Mouse (Mus musculus) CH12.LX (cell line): ENCODE data around the gene Bpgm. TPM values are rescaled to one million over a fixed set of nuclear protein-coding genes. Genes with fewer than 3 reads are reported as not detected.

ENCODE experiments used
- DNase-seq: peaks from one replicate; pipeline ENCODE4 v3.0.0-alpha.2; 2013; ENCODE audit errors: extremely low read depth
- H3K27ac ChIP-seq: 2 replicates; pipeline ENCODE4 v1.5.1; 2012; ENCODE audit warnings: low read depth, mild to moderate bottlenecking, control low read depth, moderate library complexity; ENCODE audit not compliant: insufficient read depth
- H3K27me3 ChIP-seq: replicated peaks from 2 replicates; pipeline ENCODE3; 2012; ENCODE audit warnings: inconsistent platforms
- H3K36me3 ChIP-seq, 2 experiments: replicated peaks in 1 of 2; 2 replicates each; pipeline versions ENCODE3 to v1.6.1; 2012; ENCODE audit warnings: inconsistent platforms in 1 of 2, low read length in 1 of 2, mild to moderate bottlenecking in 1 of 2, mixed read lengths in 1 of 2, moderate library complexity in 1 of 2; ENCODE audit not compliant: control insufficient read depth in 1 of 2, insufficient read depth in 1 of 2
- H3K4me1 ChIP-seq, 2 experiments: 2 replicates each; pipeline ENCODE4 v1.6.1; 2012; ENCODE audit warnings: inconsistent platforms in 1 of 2, moderate library complexity in 1 of 2; ENCODE audit not compliant: insufficient read depth in 2 of 2, control insufficient read depth in 1 of 2
- H3K4me2 ChIP-seq: 2 replicates; pipeline ENCODE4 v1.6.1; 2012; ENCODE audit warnings: low read depth, mild to moderate bottlenecking, control low read depth; ENCODE audit not compliant: poor library complexity, insufficient read depth, severe bottlenecking
- H3K4me3 ChIP-seq, 3 experiments: fragments of 150-350 bp in 1 of 3; sonication (generic) in 1 of 3; replicated peaks in 1 of 3; 2 replicates each; pipeline versions ENCODE3 to v1.5.1; 2011 to 2012; ENCODE audit warnings: low read depth in 2 of 3, low read length in 2 of 3, mild to moderate bottlenecking in 2 of 3, moderate library complexity in 2 of 3, control low read depth in 1 of 3, improper control_type of control experiment in 1 of 3, inconsistent platforms in 1 of 3, mixed read lengths in 1 of 3; ENCODE audit not compliant: poor library complexity in 1 of 3
- H3K79me2 ChIP-seq: replicated peaks from 2 replicates; pipeline ENCODE4 v1.6.1; 2012; ENCODE audit warnings: mild to moderate bottlenecking, moderate library complexity; ENCODE audit not compliant: control insufficient read depth, poor library complexity, insufficient read depth, severe bottlenecking; ENCODE audit errors: extremely low read depth
- H3K9ac ChIP-seq: 2 replicates; pipeline ENCODE4 v1.6.1; 2012; ENCODE audit warnings: low read depth, mild to moderate bottlenecking, control low read depth, moderate library complexity; ENCODE audit not compliant: insufficient read depth
- H3K9me3 ChIP-seq: replicated peaks from 2 replicates; pipeline ENCODE3; 2012; ENCODE audit warnings: low read length, inconsistent platforms, mixed read lengths
- BHLHE40 ChIP-seq: IDR thresholded peaks from 2 replicates; pipeline ENCODE4 v1.6.1; 2011; ENCODE audit warnings: mild to moderate bottlenecking, low read depth, low read length, improper control_type of control experiment
- CHD1 ChIP-seq: IDR thresholded peaks from 2 replicates; pipeline ENCODE4 v1.6.1; 2012; ENCODE audit warnings: low read depth, low read length, improper control_type of control experiment, inconsistent platforms
- CTCF ChIP-seq, 2 experiments: IDR thresholded peaks in 1 of 2; conservative IDR thresholded peaks in 1 of 2; 2 replicates each; pipeline ENCODE4 v1.5.1; 2011 to 2012; ENCODE audit warnings: low read depth in 2 of 2, low read length in 2 of 2, improper control_type of control experiment in 1 of 2, inconsistent platforms in 1 of 2, mild to moderate bottlenecking in 1 of 2, moderate library complexity in 1 of 2
- EP300 ChIP-seq: IDR thresholded peaks from 2 replicates; pipeline ENCODE4 v1.6.1; 2011; ENCODE audit warnings: low read length, improper control_type of control experiment
- ETS1 ChIP-seq: conservative IDR thresholded peaks from 2 replicates; pipeline ENCODE4 v1.6.1; 2012; ENCODE audit warnings: low read depth, mild to moderate bottlenecking, inconsistent platforms, low read length, improper control_type of control experiment, moderate library complexity
- GABPA ChIP-seq: IDR thresholded peaks from 2 replicates; pipeline ENCODE4 v1.6.1; 2012; ENCODE audit warnings: low read depth, low read length, improper control_type of control experiment, inconsistent platforms; ENCODE audit not compliant: insufficient replicate concordance
- JUN ChIP-seq: IDR thresholded peaks from 2 replicates; pipeline ENCODE4 v1.6.1; 2011; ENCODE audit warnings: low read depth, mild to moderate bottlenecking, low read length, improper control_type of control experiment, moderate library complexity; ENCODE audit not compliant: insufficient read depth
- JUND ChIP-seq: conservative IDR thresholded peaks from 2 replicates; pipeline ENCODE4 v1.6.1; 2011; ENCODE audit warnings: low read depth, low read length, improper control_type of control experiment
- MAX ChIP-seq: IDR thresholded peaks from 2 replicates; pipeline ENCODE4 v1.6.1; 2011; ENCODE audit warnings: low read length, improper control_type of control experiment
- MEF2A ChIP-seq: IDR thresholded peaks from 2 replicates; pipeline ENCODE4 v1.6.1; 2014; ENCODE audit warnings: low read depth, mild to moderate bottlenecking, inconsistent platforms, low read length, improper control_type of control experiment, borderline replicate concordance
- MYC ChIP-seq: IDR thresholded peaks from 2 replicates; pipeline ENCODE4 v1.6.1; 2011; ENCODE audit warnings: low read depth, mild to moderate bottlenecking, improper control_type of control experiment, low read length
- NELFE ChIP-seq: IDR thresholded peaks from 2 replicates; pipeline ENCODE4 v1.6.1; 2011; ENCODE audit warnings: low read depth, low read length, improper control_type of control experiment
- NRF1 ChIP-seq: IDR thresholded peaks from 2 replicates; pipeline ENCODE4 v1.6.1; 2014; ENCODE audit warnings: low read depth, mild to moderate bottlenecking, inconsistent platforms, low read length, improper control_type of control experiment, moderate library complexity
- PAX5 ChIP-seq: IDR thresholded peaks from 2 replicates; pipeline ENCODE4 v1.6.1; 2012; ENCODE audit warnings: low read length, inconsistent platforms, mixed read lengths
- POLR2AphosphoS2 ChIP-seq: IDR thresholded peaks from 2 replicates; pipeline ENCODE4 v1.6.1; 2011; ENCODE audit warnings: low read depth, low read length, improper control_type of control experiment
- RAD21 ChIP-seq: IDR thresholded peaks from 2 replicates; pipeline ENCODE4 v1.6.1; 2011; ENCODE audit warnings: low read depth, mild to moderate bottlenecking, low read length, improper control_type of control experiment, moderate library complexity
- SIN3A ChIP-seq: IDR thresholded peaks from 2 replicates; pipeline ENCODE4 v1.6.1; 2012; ENCODE audit warnings: low read length, improper control_type of control experiment, inconsistent platforms
- SMC3 ChIP-seq: IDR thresholded peaks from 2 replicates; pipeline ENCODE4 v1.6.1; 2011; ENCODE audit warnings: low read depth, low read length, improper control_type of control experiment
- TBP ChIP-seq: conservative IDR thresholded peaks from 2 replicates; pipeline ENCODE4 v1.6.1; 2011; ENCODE audit warnings: low read depth, low read length, improper control_type of control experiment
- TCF12 ChIP-seq: IDR thresholded peaks from 2 replicates; pipeline ENCODE4 v1.6.1; 2014; ENCODE audit warnings: low read depth, mild to moderate bottlenecking, inconsistent platforms, low read length, improper control_type of control experiment
- UBTF ChIP-seq: IDR thresholded peaks from 2 replicates; pipeline ENCODE4 v1.6.1; 2012; ENCODE audit warnings: low read depth, mild to moderate bottlenecking, inconsistent platforms, low read length, improper control_type of control experiment, moderate library complexity
- USF1 ChIP-seq: IDR thresholded peaks from 2 replicates; pipeline ENCODE4 v1.6.1; 2014; ENCODE audit warnings: low read depth, mild to moderate bottlenecking, inconsistent platforms, low read length, improper control_type of control experiment
- USF2 ChIP-seq: conservative IDR thresholded peaks from 2 replicates; pipeline ENCODE4 v1.6.1; 2011; ENCODE audit warnings: low read depth, low read length, improper control_type of control experiment
- ZC3H11A ChIP-seq: IDR thresholded peaks from 2 replicates; pipeline ENCODE4 v1.6.1; 2012; ENCODE audit warnings: low read depth, mild to moderate bottlenecking, inconsistent platforms, low read length, improper control_type of control experiment
- ZKSCAN1 ChIP-seq: IDR thresholded peaks from 2 replicates; pipeline ENCODE4 v1.6.1; 2012; ENCODE audit warnings: low read depth, inconsistent platforms, low read length, improper control_type of control experiment, borderline replicate concordance
- ZMIZ1 ChIP-seq: IDR thresholded peaks from 2 replicates; pipeline ENCODE4 v1.6.1; 2012; ENCODE audit warnings: low read depth, mild to moderate bottlenecking, inconsistent platforms, low read length, improper control_type of control experiment
- dilution Hi-C: fragments of 300-500 bp; cut with MboI; formaldehyde crosslinking; loops from 2 replicates; pipeline ENCODE4 v1.14.3; 2020; ENCODE audit warnings: low sequenced_read_pairs; ENCODE audit not compliant: extremely low pct_unique_long_range_greater_than_20kb, extremely low pct_ligation_motif_present
- in situ Hi-C: fragments of 300-500 bp; cut with MboI; formaldehyde crosslinking; loops from 3 replicates; pipeline ENCODE4 v1.14.3; 2019; ENCODE audit warnings: low sequenced_read_pairs, low pct_ligation_motif_present, low pct_unique_long_range_greater_than_20kb, mixed read lengths
- polyA plus RNA-seq: library from polyadenylated mRNA; unstranded; fragments of >175 nt; gene quantifications from 2 replicates; pipeline ENCODE4 v1.2.1, GENCODE M21; 2012; ENCODE audit warnings: low read depth; ENCODE audit not compliant: insufficient read length
- total RNA-seq, 2 experiments: library from RNA; depleted of rRNA; stranded (reverse); fragments of 300-350 nt in 1 of 2; fragments of >200 nt in 1 of 2; gene quantifications; 2 replicates each; pipeline ENCODE4 v1.2.3; 2012 to 2014

Bpgm gene
- total and polyA plus RNA-seq, 3 experiments: 10.8 to 12.7 (median 10.9) TPM

DNA sequence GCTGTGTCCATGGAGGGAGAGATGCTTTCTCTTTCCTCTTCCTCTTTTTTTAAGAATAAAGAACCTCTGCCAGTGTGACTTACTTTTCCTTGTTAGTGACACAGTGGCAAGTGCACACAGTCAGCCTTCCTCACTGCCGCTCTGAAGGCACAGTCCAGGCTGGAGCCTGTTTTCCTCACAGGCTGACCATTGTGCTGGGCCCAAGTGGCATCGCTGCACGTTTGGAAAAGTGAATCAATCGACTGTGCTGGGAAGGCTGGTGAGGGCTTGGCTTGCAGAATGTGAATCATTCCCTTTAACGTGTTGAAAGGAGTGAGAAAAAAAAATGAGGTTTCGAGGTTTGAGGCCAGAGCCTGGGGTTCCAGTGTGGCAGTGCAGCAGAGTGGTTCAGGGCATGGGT is 5.3 kb downstream of the Bpgm start:
- Histone ChIP-seq H3K27ac (no peak overlapping the region), H3K4me2 (no peak overlapping the region), H3K36me3 (peaks cover 0 to 7% of the 10 kb centered on the region in 2 experiments)
- TF ChIP-seq NRF1 (no peak), CTCF (conservative IDR thresholded peaks at IDR 0.05 in 1 of 2, IDR thresholded peaks at IDR 0.05 in 1 of 2; ENCODE audit: low read depth in 2 of 2, low read length in 2 of 2) (no peak), ZMIZ1 (no peak), SMC3 (no peak), JUN (no peak), UBTF (no peak), BHLHE40 (no peak), SIN3A (no peak), USF2 (no peak), MEF2A (no peak), ZKSCAN1 (no peak), JUND (no peak), NELFE (no peak), ZC3H11A (no peak), MAX (no peak), GABPA (no peak), RAD21 (no peak), CHD1 (no peak), ETS1 (no peak), TCF12 (no peak)
- TF ChIP-seq, all 38 proteins: peak for 0
- dilution Hi-C loops (no loop called here), in situ Hi-C loops (no loop called here)
- no peak overlapping the region for H3K4me3 ChIP-seq
- H3K79me2 ChIP-seq: peaks cover 4% of the 10 kb centered on the region; the same call in 1 of the 2 replicates
- H3K27me3 ChIP-seq: no peaks in the 10 kb centered on the region
- H3K9ac ChIP-seq: no peak overlapping the region
- DNase-seq: no peak
- no peaks in the 10 kb centered on the region for H3K9me3 ChIP-seq
- peaks cover 13 to 42% of the 10 kb centered on the region in 2 experiments for H3K4me1 ChIP-seq

DNA sequence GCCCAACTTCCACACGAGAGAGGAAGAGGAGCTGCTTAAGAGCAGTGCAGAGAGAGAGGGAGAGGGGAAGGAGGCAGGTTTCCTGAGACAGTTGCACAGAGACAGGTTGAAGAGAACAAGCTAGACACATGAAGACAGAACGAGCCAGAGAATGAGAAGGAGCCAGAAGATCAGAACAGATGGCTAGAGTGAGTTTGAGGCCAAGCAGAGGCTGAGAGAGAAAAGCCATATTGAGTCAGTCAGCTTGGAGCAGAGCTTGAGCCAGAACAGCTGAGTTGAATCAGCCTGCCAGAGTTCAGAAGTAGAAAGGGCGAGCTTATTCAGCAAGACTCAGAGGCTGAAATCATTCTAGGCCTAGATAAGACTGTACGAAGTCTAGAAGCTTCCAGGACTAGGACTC is 6.8 kb downstream of the Bpgm start:
- TF ChIP-seq SIN3A (no peak), PAX5 (no peak), GABPA (no peak), CTCF (conservative IDR thresholded peaks at IDR 0.05 in 1 of 2, IDR thresholded peaks at IDR 0.05 in 1 of 2; ENCODE audit: low read depth in 2 of 2, low read length in 2 of 2) (no peak), TBP (no peak), NRF1 (no peak), MYC (no peak), EP300 (no peak), RAD21 (no peak), ZMIZ1 (no peak), USF1 (no peak), NELFE (no peak), ETS1 (no peak), ZKSCAN1 (no peak), POLR2AphosphoS2 (no peak), SMC3 (no peak), JUN (no peak), UBTF (no peak)
- in situ Hi-C loops (no loop called here), dilution Hi-C loops (no loop called here)
- Histone ChIP-seq H3K36me3 (peaks cover 6 to 14% of the 10 kb centered on the region in 2 experiments), H3K4me3 (no peak overlapping the region), H3K9ac (no peak overlapping the region), H3K79me2 (peaks cover 2% of the 10 kb centered on the region; the same call in 1 of the 2 replicates), H3K27me3 (no peaks in the 10 kb centered on the region), H3K4me2 (no peak overlapping the region), H3K9me3 (no peaks in the 10 kb centered on the region), H3K27ac (no peak overlapping the region), H3K4me1 (peaks cover 13 to 41% of the 10 kb centered on the region in 2 experiments)
- DNase-seq: no peak
